Mouse (Mus musculus) kidney, postnatal 4 days (tissue): ENCODE measurements around the gene Luzp2.
"Not testable (repeated sequence)": the region's sequence is repeated elsewhere in the genome, so short reads cannot be mapped to it uniquely, and the experiment has no call there.

Experiments used
- DNase-seq, 2 experiments: peaks; one replicate each; pipeline ENCODE4 v3.0.0; 2021; ENCODE audit warnings: mixed read lengths in 2 of 2

Luzp2 gene

GRCm38 (mm10) chr7:55009173-55009771 lies 174.0 kb downstream of the Luzp2 start:
- no peak for DNase-seq

- not testable (repeated sequence) for DNase-seq
These were observed 298.6 kb downstream of the Luzp2 start for GRCm38 (mm10) chr7:55133850-55134249.

GRCm38 (mm10) chr7:55188927-55189326 lies 353.6 kb downstream of the Luzp2 start:
- no peak for DNase-seq

- no peak for DNase-seq
These were observed 354.2 kb downstream of the Luzp2 start for GRCm38 (mm10) chr7:55189496-55189895.

GRCm38 (mm10) chr7:55190655-55191054 lies 355.4 kb downstream of the Luzp2 start:
- DNase-seq: no peak

- no peak for DNase-seq
These were observed 363.5 kb downstream of the Luzp2 start for GRCm38 (mm10) chr7:55198806-55199205.

- no peak for DNase-seq
These were observed 387.7 kb downstream of the Luzp2 start for GRCm38 (mm10) chr7:55222997-55223396.

- DNase-seq: no peak
These were observed 394.1 kb downstream of the Luzp2 start for GRCm38 (mm10) chr7:55229407-55229806.
